Mouse (Mus musculus) cortical plate, adult 2 months (tissue): ENCODE data around the gene Dock2.

Source experiments
- CTCF ChIP-seq: fragments of 200-500 bp; IDR thresholded peaks from 2 replicates; pipeline ENCODE4 v1.5.1; 2011; ENCODE audit warnings: mild to moderate bottlenecking, control low read depth, low read length; ENCODE audit not compliant: insufficient read depth; ENCODE audit errors: extremely low read depth
- POLR2A ChIP-seq: fragments of 200-500 bp; IDR thresholded peaks from 2 replicates; pipeline ENCODE4 v1.6.1; 2011; ENCODE audit warnings: mild to moderate bottlenecking, low read length, control low read depth; ENCODE audit not compliant: insufficient read depth; ENCODE audit errors: extremely low read depth

GRCm38 (mm10) chr11:34319282-34319681 lies 464.4 kb downstream of the Dock2 start:
- no peak for TF ChIP-seq CTCF
- no peak for TF ChIP-seq POLR2A
